Mouse (Mus musculus) forebrain, embryonic 12.5 days (tissue): Measurements from ENCODE around the gene Gjc2. TPM values are rescaled to one million over a fixed set of nuclear protein-coding genes. Genes with fewer than 3 reads are reported as not detected.
A peak's percentile ranks its signal among the peaks of the same experiment; 100 is the strongest.

ENCODE experiments used
- ATAC-seq: fragments of 200-750 bp; cut with Nextera tagmentation; 2 replicates; pipeline ENCODE4 v1.8.0; 2017; ENCODE audit warnings: moderate TSS enrichment; ENCODE audit not compliant: low FRiP score
- H3K27ac ChIP-seq: fragments of 300-500 bp; sonication (generic); 2 replicates; pipeline ENCODE4 v1.5.1; 2016; ENCODE audit warnings: mild to moderate bottlenecking
- H3K27me3 ChIP-seq: fragments of 300-500 bp; sonication (generic); 2 replicates; pipeline ENCODE4 v1.6.1; 2016; ENCODE audit warnings: mild to moderate bottlenecking
- H3K36me3 ChIP-seq: fragments of 300-500 bp; sonication (generic); replicated peaks from 2 replicates; pipeline ENCODE4 v1.6.1; 2016; ENCODE audit warnings: mild to moderate bottlenecking
- H3K4me1 ChIP-seq: fragments of 300-500 bp; sonication (generic); 2 replicates; pipeline ENCODE4 v1.6.1; 2016
- H3K4me2 ChIP-seq: fragments of 300-500 bp; sonication (generic); 2 replicates; pipeline ENCODE4 v1.6.1; 2016; ENCODE audit warnings: mild to moderate bottlenecking, moderate library complexity
- H3K4me3 ChIP-seq: fragments of 300-500 bp; sonication (generic); replicated peaks from 2 replicates; pipeline ENCODE4 v1.5.1; 2016; ENCODE audit warnings: mild to moderate bottlenecking
- H3K9ac ChIP-seq: fragments of 300-500 bp; sonication (generic); 2 replicates; pipeline ENCODE4 v1.6.1; 2016; ENCODE audit warnings: mild to moderate bottlenecking
- H3K9me3 ChIP-seq: fragments of 300-500 bp; sonication (generic); 2 replicates; pipeline ENCODE4 v1.6.1; 2016
- WGBS: fragments of 180-500 bp; shearing (Covaris S2); methylation state at CpG from one replicate; pipeline ENCODE4 v1.1.7; 2016; 5-methylcytosine and 5-hydroxymethylcytosine counted together
- polyA plus RNA-seq: library from polyadenylated mRNA; unstranded; fragments of >200 nt; fragmentation: Nextera tagmentation; extraction: Ambion mirVana; gene quantifications from 2 replicates; pipeline ENCODE4 v1.2.1, GENCODE M21; 2016

Gene Gjc2
- polyA plus RNA-seq: 0.09 and 0.26 TPM in 2 replicates

DNA sequence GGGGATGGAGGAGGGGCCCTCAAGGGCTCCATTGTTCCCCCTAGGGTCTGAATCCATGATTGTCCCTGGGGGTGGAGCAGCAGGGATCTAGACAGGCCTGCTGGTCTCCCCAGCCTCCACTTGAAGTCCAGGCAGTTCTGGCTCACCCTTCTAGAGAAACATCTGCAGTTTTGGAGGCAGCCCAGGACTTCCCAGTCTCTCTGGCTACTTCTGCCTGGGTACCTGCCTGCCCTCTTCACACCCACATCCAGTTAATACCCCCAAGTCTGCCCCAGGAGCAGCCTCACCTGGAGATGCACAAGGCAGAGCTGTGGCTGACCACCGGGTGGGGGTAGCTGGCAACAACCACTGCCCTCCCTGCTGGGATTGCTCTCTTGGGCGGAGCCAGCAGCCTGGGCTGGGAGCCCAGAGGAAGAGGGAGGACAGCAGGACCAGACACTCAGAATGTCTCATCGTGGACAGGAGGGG is at the start of gene Gjc2:
Gene Gjc2 (minus strand): TSS at position 350 of the 468 bp plus-strand sequence.
- Histone ChIP-seq H3K36me3 (peaks cover 31% of the 10 kb centered on the region), H3K4me1 (no peaks in the 10 kb centered on the region), H3K9ac (no peak within 1 kb of the TSS), H3K4me2 (no peak within 1 kb of the TSS), H3K9me3 (no peaks in the 10 kb centered on the region), H3K27me3 (peaks cover 23% of the 10 kb centered on the region), H3K27ac (no peak within 1 kb of the TSS), H3K4me3 (no peak within 1 kb of the TSS)
- 41% methylated on average over 3 of the region's 3 CpGs for WGBS
- ATAC-seq: no peak

DNA sequence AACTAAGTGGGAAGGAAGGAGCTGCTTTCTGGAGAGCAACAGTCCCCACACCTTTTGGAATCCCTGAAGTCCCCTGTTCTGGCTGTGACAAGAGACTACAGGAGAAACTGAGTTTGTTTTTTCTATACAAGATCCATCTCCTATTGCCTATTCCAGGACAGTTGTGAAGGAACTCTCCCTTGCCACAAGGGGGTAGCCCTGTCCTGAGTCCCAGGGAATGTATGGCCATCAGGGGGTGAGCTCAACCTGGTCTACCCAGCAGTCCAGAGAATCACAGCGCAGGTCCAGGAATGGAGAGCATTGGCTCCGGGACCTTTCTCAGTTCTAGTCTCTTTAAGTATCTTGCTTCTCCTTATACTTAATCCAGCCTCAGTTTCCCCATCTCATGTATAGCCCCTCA is 49.8 kb upstream of the Gjc2 start:
- 59% methylated on average over 2 of the region's 2 CpGs for WGBS
- H3K4me2 ChIP-seq: no peak overlapping the region

DNA sequence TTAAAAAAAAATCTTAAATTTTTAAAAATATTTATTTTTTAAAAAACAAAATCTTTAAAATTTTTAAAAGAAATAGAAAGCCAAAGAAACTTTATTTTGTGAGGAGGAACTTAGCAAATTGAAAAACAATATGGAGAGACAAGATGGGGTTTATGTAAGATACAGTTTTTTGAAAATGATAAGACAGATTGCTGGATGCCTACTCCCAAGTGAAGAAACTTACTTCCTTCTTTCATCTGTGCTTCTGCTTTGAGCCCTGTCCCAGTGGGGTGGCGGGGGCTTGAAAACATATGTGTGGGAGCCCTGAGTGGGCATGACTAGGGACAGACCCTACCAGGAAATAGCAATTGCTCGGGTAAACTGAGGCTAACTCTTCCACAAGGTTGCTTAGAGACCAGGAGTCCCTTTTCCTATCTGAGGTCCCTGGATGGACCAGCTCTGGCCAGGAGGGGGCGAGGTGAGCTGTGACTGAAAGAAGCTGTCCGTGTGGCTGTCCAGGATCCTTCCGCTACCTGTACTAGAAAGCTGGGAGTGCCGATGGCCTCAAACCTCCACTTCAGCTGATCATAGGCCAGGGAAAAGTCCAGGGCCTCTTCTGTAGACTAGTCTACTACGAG is 47.2 kb upstream of the Gjc2 start:
- Histone ChIP-seq H3K4me3 (no peak overlapping the region), H3K9me3 (no peaks in the 10 kb centered on the region), H3K4me2 (no peak overlapping the region), H3K9ac (no peak overlapping the region), H3K27ac (no peak overlapping the region), H3K36me3 (no peaks in the 10 kb centered on the region), H3K27me3 (no peaks in the 10 kb centered on the region), H3K4me1 (peaks cover 31% of the 10 kb centered on the region)
- WGBS: 17% methylated on average over 7 of the region's 7 CpGs
- ATAC-seq: no peak

More for the DNA sequence above, 49.8 kb upstream of the Gjc2 start:
- Histone ChIP-seq H3K9me3 (no peaks in the 10 kb centered on the region), H3K4me3 (no peak overlapping the region), H3K4me1 (peaks cover 11% of the 10 kb centered on the region), H3K27me3 (peaks cover 4% of the 10 kb centered on the region; the same call in 1 of the 2 replicates), H3K36me3 (no peaks in the 10 kb centered on the region), H3K9ac (no peak overlapping the region), H3K27ac (no peak overlapping the region)
- ATAC-seq: no peak

DNA sequence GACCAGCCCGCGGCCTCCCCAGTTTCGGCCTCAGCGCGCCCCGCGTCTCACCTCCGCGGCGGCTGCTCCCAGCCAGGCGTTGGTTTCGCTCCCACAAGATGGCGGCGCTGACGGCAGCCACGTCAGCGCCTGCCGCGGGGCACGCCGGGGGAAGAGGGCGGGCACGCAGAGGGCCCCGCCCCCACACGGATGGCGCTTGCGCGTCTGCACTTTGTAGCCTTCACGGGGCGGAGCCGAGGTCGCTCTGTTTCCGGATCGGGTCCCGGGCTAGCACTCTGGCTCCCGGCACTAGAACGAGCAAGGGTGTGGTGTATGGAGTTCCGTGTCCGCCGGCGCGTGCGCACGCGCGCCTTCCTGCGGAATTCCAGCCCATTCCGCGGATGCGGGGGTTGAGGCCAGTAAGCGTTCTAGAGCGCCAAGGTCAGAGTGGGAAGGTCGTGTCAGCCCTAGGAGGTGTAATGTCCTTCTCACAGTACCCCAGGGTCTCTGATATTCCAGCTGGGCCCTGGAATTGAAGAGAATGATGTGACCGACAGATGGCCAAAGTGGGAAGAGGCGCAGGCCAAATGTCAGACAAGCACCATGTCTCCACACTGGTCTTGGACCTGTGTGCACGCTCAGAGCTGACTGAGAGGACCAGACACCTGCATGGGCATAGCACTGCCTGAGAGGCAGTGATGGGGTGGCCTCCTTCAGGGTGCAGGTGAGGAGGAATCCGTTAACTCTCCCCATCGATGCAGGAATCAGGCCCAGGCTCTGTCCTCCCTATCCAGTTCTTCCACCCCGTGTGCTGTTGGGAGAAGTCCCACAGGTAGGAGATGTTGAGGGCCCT is 45.3 kb upstream of the Gjc2 start, which contains the start of gene Arf1:
Gene Arf1 (minus strand): TSS at position 149 of the 832 bp plus-strand sequence.
- ATAC-seq: peak; percentile 98

DNA sequence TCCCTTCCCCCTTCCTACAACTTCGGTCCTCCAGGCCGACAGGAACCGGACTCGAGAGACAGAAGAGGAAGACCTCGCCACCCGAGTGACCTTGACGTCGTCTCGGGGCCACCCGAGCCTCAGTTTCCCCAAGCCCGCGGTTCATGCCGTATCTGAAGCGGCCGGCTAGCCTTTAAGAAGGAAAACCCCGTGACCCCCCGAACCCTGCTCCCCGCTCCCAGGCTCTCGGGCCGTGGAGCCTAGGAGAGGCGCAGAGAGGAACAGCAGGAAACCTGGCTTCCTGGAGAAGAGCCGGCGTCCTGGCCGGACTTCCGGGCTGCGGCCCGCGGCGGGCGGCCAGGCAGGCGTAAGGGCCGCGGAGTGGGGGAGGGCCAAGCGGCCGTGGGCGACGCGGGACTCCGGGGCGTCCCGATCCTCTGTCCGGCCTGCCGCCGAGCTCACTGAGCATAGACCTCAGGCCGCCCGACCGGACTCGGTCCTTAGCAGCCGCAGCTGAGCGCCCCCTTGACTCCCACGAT is 44.6 kb upstream of the Gjc2 start:
- no peaks in the 10 kb centered on the region for H3K27me3 ChIP-seq
- ATAC-seq: peak; percentile 87
- WGBS: under 1% methylated on average over 51 of the region's 51 CpGs

More for the DNA sequence above, 45.3 kb upstream of the Gjc2 start, which contains the start of gene Arf1:
- H3K4me2 ChIP-seq: peak within 1 kb of the TSS; percentile 80
- H3K9ac ChIP-seq: peak within 1 kb of the TSS; percentile 100
- peak within 1 kb of the TSS; percentile 99 for H3K4me3 ChIP-seq
- 0 out of 2 replicates have a peak, but pooled peaks cover 6% of the 10 kb centered on the region for H3K36me3 ChIP-seq
- H3K4me1 ChIP-seq: peaks cover 42% of the 10 kb centered on the region
- peak within 1 kb of the TSS; percentile 94 for H3K27ac ChIP-seq
- H3K27me3 ChIP-seq: no peaks in the 10 kb centered on the region
- no peaks in the 10 kb centered on the region for H3K9me3 ChIP-seq
- 4% methylated on average over 59 of the region's 59 CpGs for WGBS

DNA sequence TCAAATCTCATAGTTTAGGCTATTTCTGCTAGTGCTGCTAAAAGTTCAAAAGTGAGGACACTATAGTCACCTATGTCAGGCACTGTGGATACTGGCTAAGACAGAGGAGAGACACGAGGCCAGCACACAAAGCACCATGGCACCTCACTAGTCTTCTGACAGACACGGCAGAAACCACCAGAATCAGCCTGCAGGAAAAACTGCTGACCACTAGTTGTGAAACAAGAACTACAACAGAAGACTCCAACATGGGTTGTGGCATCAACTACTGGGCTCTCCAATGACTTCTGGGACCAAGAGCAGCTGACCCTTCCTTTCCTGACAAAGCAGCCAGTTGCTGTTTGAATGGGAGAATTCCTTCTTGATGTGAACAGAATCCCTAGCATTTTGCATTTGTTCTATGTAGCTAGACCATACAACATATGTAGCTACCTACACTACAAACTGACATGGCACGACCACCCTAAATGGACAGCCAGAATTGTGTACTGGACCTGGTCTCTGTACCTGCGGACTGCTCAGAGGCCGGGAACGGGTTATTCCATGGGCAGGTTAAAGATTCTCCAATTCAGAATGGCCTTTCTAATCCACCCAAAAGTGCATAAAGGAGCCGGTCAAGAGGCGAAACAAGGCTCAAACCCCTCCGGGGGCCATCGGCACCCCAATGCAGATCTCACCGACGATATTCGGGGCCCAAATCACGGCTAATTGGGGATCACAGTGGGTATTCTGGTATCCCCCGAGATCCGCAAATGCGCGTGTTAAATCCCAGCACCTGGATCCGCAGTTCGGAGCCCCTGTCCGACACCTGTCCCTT is 44.0 kb upstream of the Gjc2 start:
- no peak for ATAC-seq
- Histone ChIP-seq H3K27ac (no peak overlapping the region), H3K9me3 (no peaks in the 10 kb centered on the region), H3K4me1 (peaks cover 45% of the 10 kb centered on the region), H3K27me3 (no peaks in the 10 kb centered on the region), H3K4me2 (peak overlapping the region; percentile 80), H3K4me3 (peak overlapping the region; percentile 99), H3K9ac (peak overlapping the region; percentile 100), H3K36me3 (peaks cover 9% of the 10 kb centered on the region; the same call in 1 of the 2 replicates)
- 8% methylated on average over 21 of the region's 21 CpGs for WGBS

More for the DNA sequence above, 44.6 kb upstream of the Gjc2 start:
- Histone ChIP-seq H3K9me3 (no peaks in the 10 kb centered on the region), H3K36me3 (0 out of 2 replicates have a peak, but pooled peaks cover 9% of the 10 kb centered on the region), H3K9ac (peak overlapping the region; percentile 100), H3K4me1 (peaks cover 45% of the 10 kb centered on the region), H3K4me3 (peak overlapping the region; percentile 99), H3K27ac (peak overlapping the region; percentile 94), H3K4me2 (peak overlapping the region; percentile 80)

DNA sequence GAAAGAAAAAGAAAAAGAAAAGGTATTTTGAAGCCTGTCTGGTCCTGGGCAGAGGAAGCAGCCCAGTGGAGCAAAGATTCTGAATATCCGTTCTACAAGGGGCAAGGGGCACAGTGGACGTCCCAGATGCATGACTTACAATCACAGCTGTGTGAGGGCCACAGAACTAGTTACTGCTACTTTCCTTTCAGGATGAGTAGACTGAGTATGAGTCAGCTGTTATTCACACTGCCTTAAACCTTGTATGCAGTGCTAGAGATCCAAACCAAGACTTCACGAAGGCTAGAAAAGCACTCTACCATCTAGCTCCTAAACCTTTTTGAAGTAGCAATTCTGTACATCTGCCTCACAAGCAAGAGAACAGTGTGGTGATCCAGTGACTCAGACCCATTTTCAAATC is 43.2 kb upstream of the Gjc2 start:
- H3K4me3 ChIP-seq: peak overlapping the region; percentile 99
- no peaks in the 10 kb centered on the region for H3K9me3 ChIP-seq
- peaks cover 9% of the 10 kb centered on the region; the same call in 1 of the 2 replicates for H3K36me3 ChIP-seq
- H3K27ac ChIP-seq: no peak overlapping the region
- 79% methylated on average over 3 of the region's 3 CpGs for WGBS
- H3K4me2 ChIP-seq: peak overlapping the region; percentile 80
- H3K9ac ChIP-seq: peak overlapping the region; percentile 100
- ATAC-seq: no peak
- H3K27me3 ChIP-seq: no peaks in the 10 kb centered on the region
- peaks cover 45% of the 10 kb centered on the region for H3K4me1 ChIP-seq

DNA sequence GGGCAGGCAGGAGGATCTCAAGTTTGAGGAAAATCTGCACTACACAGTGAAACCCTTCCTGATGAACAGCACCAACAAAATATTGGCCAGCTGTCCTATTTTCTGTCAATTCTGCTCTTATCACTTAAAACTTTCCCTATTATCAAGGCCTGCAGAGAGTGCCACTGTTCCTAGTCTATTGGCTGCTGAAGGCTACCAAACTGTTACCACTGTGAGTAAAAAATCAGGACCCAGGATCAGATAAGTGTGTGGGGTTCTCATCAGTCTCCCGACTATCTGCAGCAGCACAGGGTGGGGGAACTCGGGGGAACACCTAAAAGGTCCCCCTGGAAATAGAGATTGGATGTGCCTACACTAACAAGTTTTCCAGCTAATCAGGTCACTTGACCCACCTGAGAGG is 42.2 kb upstream of the Gjc2 start:
- 89% methylated on average over 2 of the region's 2 CpGs for WGBS
- Histone ChIP-seq H3K27me3 (no peaks in the 10 kb centered on the region), H3K27ac (no peak overlapping the region), H3K4me1 (peaks cover 40% of the 10 kb centered on the region), H3K36me3 (peaks cover 14% of the 10 kb centered on the region; the same call in 1 of the 2 replicates), H3K4me2 (no peak overlapping the region), H3K9me3 (no peaks in the 10 kb centered on the region), H3K4me3 (no peak overlapping the region), H3K9ac (no peak overlapping the region; the same call in 1 of the 2 replicates)
- ATAC-seq: no peak

DNA sequence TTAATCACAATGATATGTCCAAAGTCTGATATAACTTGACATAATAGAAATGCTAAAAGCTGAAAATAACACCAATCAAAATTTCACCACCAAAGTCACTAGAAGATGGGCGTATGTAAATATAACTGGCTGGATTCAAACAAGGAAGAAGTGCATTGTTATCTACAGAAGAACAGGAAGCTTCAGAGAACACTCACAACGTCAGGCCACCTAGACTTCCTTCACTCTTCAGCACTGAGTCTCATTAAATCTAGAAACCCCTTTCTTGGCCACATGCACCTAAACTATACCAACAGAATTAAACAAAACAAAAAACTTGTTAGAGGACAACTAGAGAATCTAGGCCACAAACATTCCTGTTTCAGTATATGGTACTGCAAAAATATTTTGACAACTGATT is 41.5 kb upstream of the Gjc2 start:
- H3K4me3 ChIP-seq: no peak overlapping the region
- no peak for ATAC-seq
- no peak overlapping the region for H3K4me2 ChIP-seq
- H3K9ac ChIP-seq: no peak overlapping the region
- H3K27me3 ChIP-seq: no peaks in the 10 kb centered on the region
- H3K27ac ChIP-seq: no peak overlapping the region
- 77% methylated on average over 2 of the region's 2 CpGs for WGBS
- H3K36me3 ChIP-seq: peaks cover 18% of the 10 kb centered on the region; the same call in 1 of the 2 replicates
- H3K4me1 ChIP-seq: peaks cover 40% of the 10 kb centered on the region
- H3K9me3 ChIP-seq: no peaks in the 10 kb centered on the region

DNA sequence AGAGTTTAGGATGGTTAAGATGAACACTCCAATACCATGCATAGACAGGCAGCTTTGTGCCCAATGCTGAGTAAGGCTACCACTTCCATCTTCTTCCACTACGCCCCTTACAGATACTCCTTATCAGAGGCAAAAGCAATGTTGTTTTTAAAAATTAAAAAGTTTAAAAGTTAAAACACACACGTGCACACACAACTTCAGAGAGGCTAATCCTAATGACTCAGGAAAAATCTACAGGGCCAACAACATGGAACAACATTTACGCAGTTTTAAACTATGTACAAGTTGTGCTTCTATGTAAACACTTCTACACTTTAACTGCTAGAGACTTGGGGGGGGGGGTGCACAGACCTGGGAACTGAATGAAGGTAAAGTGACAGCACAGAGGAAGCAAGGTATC is 41.0 kb upstream of the Gjc2 start:
- H3K4me2 ChIP-seq: no peak overlapping the region
- peaks cover 22% of the 10 kb centered on the region for H3K36me3 ChIP-seq
- H3K27ac ChIP-seq: no peak overlapping the region
- ATAC-seq: no peak
- WGBS: 96% methylated on average over 3 of the region's 3 CpGs
- no peak overlapping the region for H3K4me3 ChIP-seq
- H3K27me3 ChIP-seq: no peaks in the 10 kb centered on the region
- H3K9me3 ChIP-seq: no peaks in the 10 kb centered on the region
- no peak overlapping the region for H3K9ac ChIP-seq
- H3K4me1 ChIP-seq: peaks cover 40% of the 10 kb centered on the region

DNA sequence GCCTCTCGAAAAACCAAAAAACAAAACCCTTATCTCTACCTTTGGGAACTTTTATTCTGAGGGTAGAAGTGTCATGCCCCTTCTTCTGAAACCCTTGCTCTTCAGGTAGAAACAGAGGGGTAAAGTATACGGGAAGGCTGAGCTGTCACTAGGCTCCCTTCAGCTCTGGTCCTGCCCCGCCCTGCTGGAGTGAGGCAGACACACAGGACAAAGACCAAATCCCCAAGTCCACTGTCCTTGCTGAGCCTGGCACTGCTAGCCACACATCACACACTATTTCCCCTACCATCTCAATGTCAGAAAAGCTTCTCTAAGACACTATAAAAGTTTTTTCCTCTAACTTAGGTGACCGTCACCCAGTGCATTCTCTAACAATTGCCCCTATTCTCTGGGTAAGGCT is 39.3 kb upstream of the Gjc2 start:
- Histone ChIP-seq H3K4me2 (no peak overlapping the region), H3K9ac (no peak overlapping the region), H3K27me3 (no peaks in the 10 kb centered on the region), H3K36me3 (peaks cover 24% of the 10 kb centered on the region), H3K4me1 (peaks cover 34% of the 10 kb centered on the region), H3K27ac (no peak overlapping the region), H3K9me3 (no peaks in the 10 kb centered on the region), H3K4me3 (no peak overlapping the region)
- no peak for ATAC-seq
- WGBS: 86% methylated on average over 4 of the region's 4 CpGs
